Mouse (Mus musculus): Measurements from ENCODE around the gene Mllt3.

DNA sequence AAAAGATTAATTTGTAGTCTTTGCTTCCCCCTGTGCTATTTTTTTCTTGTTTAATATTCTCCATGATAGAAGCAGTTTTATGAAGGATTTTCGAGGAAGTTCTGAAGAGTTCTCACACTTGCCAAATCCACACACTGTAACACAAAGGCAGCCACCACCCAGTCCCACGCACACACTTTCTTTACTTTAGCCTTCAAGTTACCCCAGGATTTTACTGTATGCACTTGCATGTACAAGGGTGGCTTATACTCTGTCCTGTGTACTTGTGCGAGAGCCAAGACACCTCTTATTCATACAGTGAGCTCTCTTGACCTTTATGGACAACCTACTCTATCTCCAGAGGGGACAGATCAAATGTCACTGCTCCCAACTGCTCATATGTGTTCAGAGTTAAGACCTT lies 209.5 kb downstream of the Mllt3 start:
- TF ChIP-seq CTCF (IDR thresholded peaks at IDR 0.05; ENCODE audit: low read depth) (no peak), EP300 (IDR thresholded peaks at IDR 0.05; ENCODE audit: low read depth) (no peak)
